Mouse (Mus musculus) forebrain, postnatal 0 days (tissue): Measurements from ENCODE around the gene Larp1. TPM values are rescaled to one million over a fixed set of nuclear protein-coding genes. Genes with fewer than 3 reads are reported as not detected.

Experiments used
- ATAC-seq: fragments of 200-750 bp; cut with Nextera tagmentation; 2 replicates; pipeline ENCODE4 v1.8.0; 2017; ENCODE audit warnings: mild to moderate bottlenecking, moderate library complexity
- DNase-seq: peaks from one replicate; pipeline ENCODE4 v3.0.0-alpha.2; 2015
- H3K27ac ChIP-seq: fragments of 300-500 bp; sonication (generic); 2 replicates; pipeline ENCODE4 v1.5.1; 2014; ENCODE audit warnings: low read depth, mild to moderate bottlenecking, antibody characterized with exemption, low read length, moderate library complexity, mixed read lengths
- H3K27me3 ChIP-seq: fragments of 300-500 bp; sonication (generic); 2 replicates; pipeline ENCODE4 v1.6.1; 2014; ENCODE audit warnings: mild to moderate bottlenecking, low read length, mixed read lengths; ENCODE audit not compliant: insufficient read depth
- H3K36me3 ChIP-seq: fragments of 300-500 bp; sonication (generic); 2 replicates; pipeline ENCODE4 v1.6.1; 2014; ENCODE audit warnings: mild to moderate bottlenecking, moderate library complexity; ENCODE audit not compliant: insufficient read depth
- H3K4me1 ChIP-seq: fragments of 300-500 bp; sonication (generic); 2 replicates; pipeline ENCODE4 v1.6.1; 2014; ENCODE audit warnings: antibody characterized with exemption; ENCODE audit not compliant: insufficient read depth
- H3K4me2 ChIP-seq: fragments of 300-500 bp; sonication (generic); 2 replicates; pipeline ENCODE4 v1.6.1; 2014; ENCODE audit warnings: low read depth, mild to moderate bottlenecking, moderate library complexity
- H3K4me3 ChIP-seq: fragments of 300-500 bp; sonication (generic); 2 replicates; pipeline ENCODE4 v1.5.1; 2014; ENCODE audit warnings: low read depth, low read length, mixed read lengths
- H3K9ac ChIP-seq: fragments of 300-500 bp; sonication (generic); 2 replicates; pipeline ENCODE4 v1.6.1; 2014; ENCODE audit warnings: mild to moderate bottlenecking
- H3K9me3 ChIP-seq: fragments of 300-500 bp; sonication (generic); 2 replicates; pipeline ENCODE4 v1.6.1; 2016; ENCODE audit warnings: low read length
- CTCF ChIP-seq: sonication (generic); IDR thresholded peaks from 2 replicates; pipeline ENCODE4 v1.5.1; 2016; ENCODE audit warnings: antibody characterized with exemption, control low read depth, low read depth
- WGBS: fragments of 180-500 bp; shearing (Covaris S2); extraction: QIAGEN DNeasy Blood & Tissue Kit; methylation state at CpG from one replicate; pipeline ENCODE4 v1.1.7; 2014; 5-methylcytosine and 5-hydroxymethylcytosine counted together
- polyA plus RNA-seq: library from polyadenylated mRNA; unstranded; fragments of >200 nt; fragmentation: Nextera tagmentation; extraction: Ambion mirVana; gene quantifications from 2 replicates; pipeline ENCODE4 v1.2.1, GENCODE M21; 2015
- total RNA-seq: library from RNA; depleted of rRNA; stranded (reverse); fragments of >200 nt; gene quantifications from 2 replicates; pipeline ENCODE4 v1.2.3, GENCODE M21; 2014

Gene Larp1
- total and polyA plus RNA-seq, 2 experiments from 2014 or later: 13.3 to 43.9 TPM

DNA sequence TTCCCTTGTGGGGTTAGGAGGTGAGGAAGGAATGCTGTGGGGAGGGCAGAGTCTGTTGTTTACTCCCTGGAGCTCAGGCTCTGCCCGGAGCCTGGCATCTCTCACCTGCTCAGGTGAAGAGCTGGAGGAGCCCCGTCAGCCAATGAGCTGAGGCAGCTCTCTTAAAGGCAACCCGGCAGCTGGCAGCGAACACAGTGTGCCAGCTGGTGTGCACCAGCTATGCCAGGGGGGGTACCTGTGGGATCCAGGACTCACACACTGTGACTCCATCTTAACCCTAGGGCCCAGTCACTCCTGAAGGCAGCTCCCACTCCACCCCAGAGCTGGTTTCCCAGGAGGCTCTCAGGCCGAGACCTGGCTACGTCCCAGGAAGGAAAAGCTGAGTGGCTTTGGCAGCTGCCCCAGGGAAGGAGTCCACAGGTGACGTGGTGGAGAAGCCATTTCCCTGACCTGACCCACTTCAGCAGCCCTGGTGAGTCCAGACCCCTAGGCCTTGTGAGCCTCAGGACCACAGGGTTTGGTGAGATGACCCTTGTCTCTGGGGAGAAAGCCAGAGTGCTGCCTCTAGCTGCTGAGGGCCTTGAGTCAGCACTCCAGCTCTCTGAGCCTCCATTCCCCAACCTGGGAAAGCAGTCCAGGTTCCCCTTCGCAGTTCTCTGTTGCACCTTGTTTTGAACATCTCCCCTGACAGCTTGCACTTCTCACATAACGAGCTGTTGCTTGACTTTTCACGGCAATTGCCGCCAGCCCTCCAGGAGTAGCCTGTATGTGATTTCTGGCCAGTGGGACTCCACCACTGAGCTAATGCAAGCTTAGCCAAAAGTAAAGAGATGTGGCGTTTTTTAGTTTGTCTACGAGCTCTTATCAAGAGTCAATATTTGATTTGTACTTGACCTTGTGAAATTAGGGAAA, 35.6 kb upstream of the Larp1 start:
- TF ChIP-seq CTCF: no peak
- no peaks in the 10 kb centered on the region for H3K36me3 ChIP-seq
- no peak overlapping the region for H3K4me2 ChIP-seq
- 66% methylated on average over 13 of the region's 13 CpGs for WGBS
- H3K27ac ChIP-seq: no peak overlapping the region
- no peaks in the 10 kb centered on the region for H3K9me3 ChIP-seq
- H3K4me1 ChIP-seq: no peaks in the 10 kb centered on the region
- no peak for ATAC-seq
- H3K9ac ChIP-seq: no peak overlapping the region
- no peaks in the 10 kb centered on the region for H3K27me3 ChIP-seq
- no peak overlapping the region for H3K4me3 ChIP-seq
- DNase-seq: no peak

DNA sequence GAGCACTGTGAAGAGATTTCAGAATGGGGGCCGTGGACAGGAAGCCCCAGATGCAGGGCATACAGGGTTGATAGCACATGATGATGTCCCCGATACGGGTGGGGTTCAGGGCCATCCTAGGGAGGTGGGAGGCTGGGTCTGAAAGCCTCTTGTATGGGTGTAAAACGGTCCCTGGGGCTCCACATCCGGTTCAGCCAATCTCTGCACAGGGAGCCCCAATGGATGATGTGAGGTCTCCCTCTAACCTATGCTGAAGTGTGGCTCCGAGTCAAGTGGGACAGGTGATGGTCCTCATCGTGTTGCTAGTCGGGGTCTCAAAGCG, 35.0 kb upstream of the Larp1 start:
- 73% methylated on average over 9 of the region's 9 CpGs for WGBS
- no peak overlapping the region for H3K4me2 ChIP-seq
- no peak for TF ChIP-seq CTCF
- no peaks in the 10 kb centered on the region for H3K27me3 ChIP-seq
- H3K9ac ChIP-seq: no peak overlapping the region
- no peaks in the 10 kb centered on the region for H3K36me3 ChIP-seq
- ATAC-seq (no peak), DNase-seq (no peak)
- H3K4me3 ChIP-seq: no peak overlapping the region
- H3K9me3 ChIP-seq: no peaks in the 10 kb centered on the region
- H3K4me1 ChIP-seq: no peaks in the 10 kb centered on the region
- H3K27ac ChIP-seq: no peak overlapping the region

GRCm38 (mm10) chr11:57975876-57976275, 33.0 kb upstream of the Larp1 start:
- no peak for ATAC-seq
- Histone ChIP-seq H3K27me3 (no peaks in the 10 kb centered on the region), H3K4me3 (no peak overlapping the region), H3K4me1 (no peaks in the 10 kb centered on the region), H3K4me2 (no peak overlapping the region), H3K9me3 (no peaks in the 10 kb centered on the region), H3K27ac (no peak overlapping the region), H3K9ac (no peak overlapping the region), H3K36me3 (no peaks in the 10 kb centered on the region)
- DNase-seq: no peak
- no peak for TF ChIP-seq CTCF

DNA sequence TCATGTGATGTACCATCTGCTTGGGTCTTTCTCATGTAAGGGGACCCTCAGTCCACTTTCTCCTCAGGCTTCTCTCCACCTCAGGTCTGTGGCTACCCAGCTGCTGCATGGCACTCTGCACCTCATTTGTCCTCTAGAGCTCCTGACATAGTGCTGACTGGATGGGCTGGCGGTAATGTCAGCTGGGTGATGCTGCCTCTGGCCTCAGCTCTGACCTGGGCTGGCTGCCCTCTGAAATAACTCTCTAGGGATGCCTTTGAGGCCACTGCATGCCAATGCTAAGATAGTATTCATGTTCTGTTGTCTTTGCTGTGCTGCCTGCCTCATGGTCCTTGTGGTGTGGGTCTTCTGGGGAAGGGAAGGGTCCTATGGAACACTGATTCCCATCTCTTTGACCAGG, 31.2 kb upstream of the Larp1 start:
- Histone ChIP-seq H3K36me3 (no peaks in the 10 kb centered on the region), H3K4me3 (no peak overlapping the region), H3K9ac (no peak overlapping the region), H3K27ac (no peak overlapping the region), H3K4me2 (no peak overlapping the region), H3K27me3 (no peaks in the 10 kb centered on the region), H3K4me1 (no peaks in the 10 kb centered on the region), H3K9me3 (no peaks in the 10 kb centered on the region)
- no peak for DNase-seq
- no peak for TF ChIP-seq CTCF
- no peak for ATAC-seq
- 87% methylated on average over 1 of the region's 1 CpGs for WGBS

- ATAC-seq: no peak
- no peaks in the 10 kb centered on the region for H3K27me3 ChIP-seq
- no peak overlapping the region for H3K9ac ChIP-seq
- H3K4me2 ChIP-seq: no peak overlapping the region
- no peak for TF ChIP-seq CTCF
- H3K9me3 ChIP-seq: no peaks in the 10 kb centered on the region
- 94% methylated on average over 6 of the region's 6 CpGs for WGBS
- no peak overlapping the region for H3K27ac ChIP-seq
- H3K4me3 ChIP-seq: no peak overlapping the region
- no peaks in the 10 kb centered on the region for H3K4me1 ChIP-seq
- H3K36me3 ChIP-seq: no peaks in the 10 kb centered on the region
- no peak for DNase-seq
Measured at GRCm38 (mm10) chr11:57979621-57980020, 29.2 kb upstream of the Larp1 start.

DNA sequence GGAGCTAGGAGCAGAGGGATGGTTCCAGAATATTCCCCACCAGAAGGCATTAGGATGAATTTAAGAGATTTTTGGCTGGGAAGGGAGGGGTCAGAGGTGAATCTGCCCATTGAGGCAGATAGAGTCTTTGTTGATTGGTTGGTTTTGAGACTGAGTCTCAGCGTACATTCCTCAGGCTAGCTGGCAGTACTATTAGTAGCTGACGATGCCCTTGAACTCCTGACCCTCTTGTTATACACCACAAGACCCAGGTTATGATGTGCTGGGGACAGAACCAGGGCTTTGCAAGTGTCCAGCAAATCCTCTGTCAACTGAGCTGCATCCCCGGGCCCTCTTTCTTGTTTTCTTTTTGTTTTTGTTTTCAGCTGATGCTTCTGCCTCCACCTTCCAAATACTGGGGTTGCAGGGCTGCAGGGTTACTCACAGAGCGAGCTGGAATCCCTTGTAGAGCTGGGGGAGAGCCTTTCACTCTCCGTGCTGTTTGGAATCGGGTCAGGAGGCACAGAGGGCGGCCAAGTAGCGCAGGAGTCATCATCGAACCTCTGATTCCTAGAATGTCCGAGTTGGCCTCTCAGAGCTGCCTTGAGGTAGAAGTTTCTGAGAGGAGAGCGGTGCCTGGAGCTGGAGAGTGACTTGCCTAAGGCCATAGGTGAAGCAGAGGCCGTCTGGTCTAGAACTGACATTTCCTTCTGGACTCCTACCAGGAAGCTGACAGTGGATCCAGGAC, 27.6 kb upstream of the Larp1 start:
- no peak for TF ChIP-seq CTCF
- ATAC-seq (no peak), DNase-seq (no peak)
- Histone ChIP-seq H3K36me3 (no peaks in the 10 kb centered on the region), H3K27ac (no peak overlapping the region), H3K4me2 (no peak overlapping the region), H3K27me3 (no peaks in the 10 kb centered on the region), H3K4me1 (no peaks in the 10 kb centered on the region), H3K9ac (no peak overlapping the region), H3K9me3 (no peaks in the 10 kb centered on the region), H3K4me3 (no peak overlapping the region)
- WGBS: 83% methylated on average over 12 of the region's 12 CpGs

GRCm38 (mm10) chr11:57983480-57984342, 25.2 kb upstream of the Larp1 start:
- 38% methylated on average over 16 of the region's 16 CpGs for WGBS

More at GRCm38 (mm10) chr11:57983480-57984342, 25.2 kb upstream of the Larp1 start:
- no peak overlapping the region for H3K27ac ChIP-seq
- no peak overlapping the region for H3K4me3 ChIP-seq
- no peak for TF ChIP-seq CTCF
- no peak for DNase-seq
- no peaks in the 10 kb centered on the region for H3K36me3 ChIP-seq
- H3K4me1 ChIP-seq: no peaks in the 10 kb centered on the region
- H3K4me2 ChIP-seq: no peak overlapping the region
- H3K9me3 ChIP-seq: no peaks in the 10 kb centered on the region
- no peak overlapping the region for H3K9ac ChIP-seq
- no peaks in the 10 kb centered on the region for H3K27me3 ChIP-seq
- ATAC-seq: no peak
